Mouse (Mus musculus): ENCODE measurements around the gene Nedd8.

DNA sequence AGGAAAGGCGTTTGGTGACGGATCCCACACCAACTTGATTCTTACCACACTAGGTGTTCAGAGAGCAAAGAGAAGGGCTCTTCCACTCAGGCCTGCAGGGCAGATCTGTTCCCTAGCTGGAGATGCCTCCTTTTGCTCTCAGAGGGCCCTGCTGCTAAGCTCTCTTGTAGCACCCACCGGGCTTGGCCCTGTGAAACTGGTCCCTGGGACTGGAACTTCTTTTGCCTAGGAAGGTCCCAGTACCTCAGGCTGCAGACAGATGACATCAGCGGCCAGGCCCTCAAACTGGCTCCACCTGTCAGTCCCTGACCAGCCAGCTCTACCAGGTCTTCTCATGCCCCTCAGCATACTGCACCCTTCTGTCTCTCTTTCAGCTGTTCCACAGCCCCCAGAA lies 41.8 kb upstream of the Nedd8 start, which contains the start of gene Tgm1:
- TF ChIP-seq CTCF (IDR thresholded peaks at IDR 0.05; ENCODE audit: insufficient read depth, low read depth, low read length) (no peak), POLR2A (IDR thresholded peaks at IDR 0.05; ENCODE audit: insufficient read depth, low read depth, low read length) (no peak)
